Mouse (Mus musculus): ENCODE results near the gene Pex3.

DNA sequence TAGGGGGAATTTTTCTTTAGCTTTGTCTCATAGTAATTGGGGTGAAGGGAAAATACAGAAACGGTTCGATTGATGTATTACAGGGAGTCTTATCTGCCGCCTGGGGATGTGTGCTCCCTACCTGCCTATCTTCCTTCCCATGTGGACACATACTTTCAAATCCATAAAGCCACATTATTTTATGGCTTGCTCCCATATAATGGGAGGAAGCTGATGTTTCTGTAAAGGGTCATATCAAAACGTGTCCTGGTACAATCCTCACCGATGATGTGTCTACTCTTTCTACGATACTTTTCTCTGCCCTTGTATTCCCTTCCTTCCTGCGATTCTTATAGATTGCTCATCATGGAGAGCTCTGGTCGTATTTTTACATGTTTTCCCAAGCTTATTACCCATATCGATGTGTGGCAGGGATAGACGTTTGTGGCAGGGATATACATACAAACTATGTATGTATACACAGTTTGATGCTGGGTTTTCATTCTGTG is 600 bp upstream of the Pex3 start:
- TF ChIP-seq POLR2A (IDR thresholded peaks at IDR 0.05; ENCODE audit: insufficient read depth, low read depth, low read length) (no peak), EP300 (IDR thresholded peaks at IDR 0.05; ENCODE audit: insufficient read depth, low read depth, low read length) (no peak)
